Mouse (Mus musculus) kidney, postnatal 36 days (tissue): ENCODE results near the gene Zbtb37.
A peak's percentile ranks its signal among the peaks of the same experiment; 100 is the strongest.

Experiments used
- DNase-seq, 2 experiments: peaks; one replicate each; pipeline ENCODE4 v3.0.0; 2021 to 2022; ENCODE audit warnings: mixed read lengths in 2 of 2

The Zbtb37 gene

DNA sequence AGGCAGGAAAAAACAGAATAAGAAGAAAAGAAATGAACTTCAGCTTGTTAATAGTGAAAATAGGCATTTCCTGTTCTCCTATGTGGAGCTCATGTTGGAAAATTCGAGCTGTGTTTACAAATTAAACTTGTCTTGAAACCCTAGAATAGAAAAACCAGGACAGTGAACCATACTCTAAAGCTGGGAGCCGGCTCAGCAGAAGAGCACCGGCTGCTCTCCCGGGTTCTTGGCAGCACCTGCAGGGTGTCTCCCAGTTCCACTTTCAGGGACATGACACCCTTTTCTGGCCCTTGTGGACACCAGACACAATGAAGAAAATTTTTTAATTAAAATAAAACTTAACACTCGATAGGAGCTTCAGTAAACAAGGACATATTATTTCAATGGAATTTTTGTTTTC, 66.0 kb downstream of the Zbtb37 start:
- no peak for DNase-seq

- DNase-seq, result peak in 1 of 2 experiments; percentile 26
Observed at GRCm38 (mm10) chr1:160967268-160967667, 67.4 kb downstream of the Zbtb37 start.

GRCm38 (mm10) chr1:160963199-160963598, 71.5 kb downstream of the Zbtb37 start:
- no peak for DNase-seq
